Mouse (Mus musculus) thymus, adult 18-20 months (tissue): ENCODE data around the gene Arhgef40.
"Not testable (repeated sequence)": the region's sequence is repeated elsewhere in the genome, so short reads cannot be mapped to it uniquely, and the experiment has no call there.

Experiments
- DNase-seq, 2 experiments: peaks; one replicate each; pipeline ENCODE4 v3.0.0; 2022; ENCODE audit warnings: mixed read lengths in 2 of 2

The Arhgef40 gene

DNA sequence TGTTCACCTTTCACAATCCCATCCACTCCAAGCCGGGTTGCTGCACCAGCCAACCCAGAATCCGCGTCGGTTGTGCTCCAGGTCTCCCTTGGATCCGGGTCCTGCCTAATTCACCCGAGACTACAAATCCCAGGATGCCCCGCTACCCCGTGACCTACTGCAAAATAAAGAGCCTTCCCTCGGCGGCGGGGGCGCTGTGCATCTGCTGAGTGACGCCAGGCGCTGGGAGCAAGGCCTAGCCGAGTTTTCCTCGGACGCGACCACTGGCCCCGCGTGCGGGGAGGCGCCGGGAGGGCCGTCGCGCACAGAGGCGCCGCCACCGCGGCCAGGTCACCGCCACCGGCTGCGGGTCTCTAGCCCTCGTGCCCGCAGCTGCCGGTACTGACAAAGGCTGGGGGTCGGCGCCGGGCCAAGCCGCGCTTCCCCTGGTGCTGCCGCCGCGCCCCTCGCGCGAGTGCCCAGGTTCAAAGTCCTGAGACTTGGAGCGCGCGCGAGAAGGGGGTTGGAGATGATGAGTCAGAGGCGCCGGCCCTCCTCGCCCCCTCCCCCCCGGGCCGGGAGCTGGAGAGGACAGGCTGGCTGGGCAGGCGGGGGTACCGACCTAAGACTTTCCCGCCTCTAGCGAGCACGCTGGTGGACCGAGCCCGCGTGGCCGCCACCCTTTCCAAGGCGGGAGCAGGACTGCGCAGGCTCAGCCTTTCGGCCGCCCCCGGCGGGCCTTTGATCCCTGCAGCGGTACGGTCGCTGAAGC is 35.2 kb downstream of the Arhgef40 start:
- DNase-seq: peak; percentile 95 to 96

DNA sequence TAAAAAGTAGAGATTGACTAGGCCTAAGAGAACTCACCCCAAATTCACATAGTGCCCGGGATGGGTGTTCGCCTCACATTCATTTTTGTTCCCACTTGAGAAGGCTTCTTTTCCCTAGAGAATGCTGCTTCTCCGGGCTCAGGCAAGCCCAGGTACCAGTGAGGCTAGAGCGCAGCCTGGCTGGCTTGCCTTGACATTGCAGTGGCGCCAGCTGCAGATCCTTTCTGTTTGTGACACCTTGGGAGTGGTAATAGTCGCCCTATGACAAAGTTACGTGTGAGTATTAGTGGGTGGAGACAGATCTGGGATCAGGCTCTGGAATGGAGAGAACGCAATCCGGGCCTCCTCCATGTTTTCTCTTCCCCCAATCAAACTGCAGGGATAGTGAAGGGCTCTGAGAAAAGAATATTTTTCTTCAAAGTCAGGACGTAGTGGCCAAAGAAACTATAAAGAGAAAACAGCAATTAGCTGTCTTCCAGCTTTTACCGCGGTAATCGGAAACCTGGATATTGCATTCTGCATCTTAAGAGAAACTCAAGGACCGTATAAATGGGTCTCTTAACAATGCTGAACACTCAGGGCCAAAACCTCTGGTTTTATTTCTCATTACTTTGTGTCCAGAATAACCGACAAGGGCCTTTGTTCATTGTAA is 36.1 kb downstream of the Arhgef40 start, which contains the start of gene Zfp219:
Gene Zfp219, minus strand, starts transcription at position 248 of the 652 bp plus-strand sequence.
- DNase-seq: peak; percentile 65 to 77

DNA sequence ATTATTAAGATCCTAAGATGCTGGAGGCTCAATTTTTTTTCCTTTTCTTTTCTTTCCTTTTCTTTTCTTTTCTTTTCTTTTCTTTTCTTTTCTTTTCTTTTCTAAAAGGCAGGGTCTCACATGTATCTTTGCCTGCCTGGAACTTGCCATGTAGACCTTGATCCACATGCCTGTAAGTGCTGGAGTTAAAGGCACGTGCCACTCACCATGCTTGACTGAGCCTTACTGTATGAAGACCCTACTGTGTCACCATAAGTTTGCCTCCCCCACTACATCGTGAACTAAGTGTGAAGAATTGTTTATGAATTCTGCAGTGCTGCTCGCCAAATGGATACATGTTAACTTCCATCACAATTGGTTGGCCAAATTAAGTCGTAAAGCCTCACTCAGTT is 36.6 kb downstream of the Arhgef40 start:
- no peak for DNase-seq

DNA sequence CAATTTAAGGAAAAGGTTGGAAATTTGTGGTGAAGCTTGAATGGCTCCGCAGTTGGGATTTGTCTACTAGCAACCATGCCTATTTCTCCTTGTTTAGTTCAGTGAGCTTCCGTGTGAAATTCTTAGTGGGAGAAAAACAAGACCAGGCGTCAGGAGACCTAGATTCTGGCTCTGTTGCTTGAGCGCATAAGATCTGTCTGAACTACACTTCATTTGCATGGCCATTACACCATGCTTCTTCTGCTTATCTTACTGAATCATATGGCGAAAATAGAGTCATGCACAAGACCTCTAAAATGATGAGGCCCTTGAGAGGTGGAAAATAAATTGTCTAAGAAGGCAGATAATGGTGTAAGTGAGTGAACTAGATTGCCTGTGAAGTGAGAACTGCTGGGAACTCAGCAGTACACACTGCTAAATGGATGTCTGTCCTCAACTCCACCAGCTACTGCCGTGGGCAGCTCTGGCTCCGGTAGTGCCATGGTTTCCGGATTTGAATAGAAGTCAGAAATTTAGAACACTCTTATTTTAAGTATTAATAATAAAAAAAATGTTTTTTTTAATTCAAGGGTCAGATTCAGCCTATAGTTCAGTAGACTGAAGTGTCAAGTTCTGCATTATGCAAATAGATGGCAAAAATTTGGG is 37.2 kb downstream of the Arhgef40 start:
- no peak for DNase-seq

DNA sequence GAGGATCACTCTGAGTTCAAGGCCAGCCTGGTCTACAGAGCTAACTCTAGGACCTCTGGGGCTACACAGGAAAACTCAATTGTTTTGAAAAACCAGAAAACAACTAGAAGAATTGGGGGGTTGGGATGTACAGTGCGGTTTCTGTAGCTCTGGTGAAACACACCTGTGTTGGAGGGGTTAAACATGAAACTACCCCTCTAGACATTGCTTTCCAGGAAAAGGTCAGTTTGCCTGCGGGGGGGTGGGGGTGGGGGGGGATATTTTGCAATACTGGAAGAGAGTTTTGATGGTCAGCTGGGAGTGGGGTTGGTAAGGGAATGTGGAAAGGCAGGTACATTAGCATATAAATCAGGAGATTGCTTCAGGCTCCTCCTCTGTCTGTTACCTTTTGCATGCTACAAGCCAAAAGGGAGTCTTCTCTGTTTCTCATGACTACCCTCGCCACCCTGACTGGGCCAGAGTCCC is 37.8 kb downstream of the Arhgef40 start:
- DNase-seq: no peak

DNA sequence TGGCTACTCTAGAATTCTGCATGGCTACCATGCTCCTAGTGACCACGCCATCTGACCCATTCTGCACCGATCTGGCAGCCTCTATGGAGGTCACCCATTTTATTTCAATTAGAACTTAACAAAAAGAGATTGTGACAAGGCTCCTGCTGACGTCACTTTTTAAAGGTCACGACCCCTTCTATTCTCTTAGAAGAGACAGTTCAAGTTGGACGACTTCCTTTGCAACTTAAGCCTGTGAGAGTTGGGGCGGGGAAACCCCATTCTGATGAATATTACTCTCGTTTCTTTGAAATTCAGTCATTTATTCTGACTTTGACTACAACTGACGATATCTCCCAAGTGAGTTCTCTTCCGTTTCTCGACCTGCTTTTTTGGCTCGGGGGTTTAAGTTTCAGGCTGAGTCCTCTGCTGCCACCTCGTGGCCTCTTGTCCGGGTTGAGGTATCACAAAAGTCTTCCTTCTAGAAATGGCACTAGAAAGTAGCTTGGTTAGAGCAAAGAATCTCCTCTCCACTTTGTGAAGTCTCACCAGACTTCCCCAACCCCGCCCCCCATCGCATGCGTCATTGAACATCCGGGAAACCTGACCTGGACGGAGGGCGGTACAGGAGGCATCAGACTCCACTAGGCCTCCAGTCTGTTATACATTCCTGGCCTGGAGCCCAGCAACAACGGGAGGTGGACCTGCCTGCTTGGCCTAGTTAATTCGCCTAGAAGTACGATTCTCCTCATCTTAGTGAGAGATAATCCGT is 38.4 kb downstream of the Arhgef40 start:
- peak; percentile 79 to 89 for DNase-seq

DNA sequence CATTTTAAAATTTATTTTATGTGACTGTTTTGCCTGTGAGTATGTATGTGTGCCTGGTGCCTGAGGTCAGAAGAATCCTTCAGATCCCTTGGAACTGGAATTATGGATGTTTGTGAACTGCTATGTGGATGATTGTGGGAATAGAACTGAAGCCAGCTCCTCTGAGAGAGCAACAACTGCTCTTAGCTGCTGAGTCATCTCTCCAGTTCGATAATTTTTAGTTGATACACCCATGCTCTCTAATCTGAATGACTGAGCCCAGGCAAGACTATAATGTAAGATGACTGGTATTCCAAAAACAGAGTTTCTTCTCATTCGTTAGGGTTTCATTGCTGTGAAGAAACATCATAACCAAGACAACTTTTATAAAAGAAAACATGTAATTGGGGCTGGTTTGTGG is 39.6 kb downstream of the Arhgef40 start:
- DNase-seq: no peak

DNA sequence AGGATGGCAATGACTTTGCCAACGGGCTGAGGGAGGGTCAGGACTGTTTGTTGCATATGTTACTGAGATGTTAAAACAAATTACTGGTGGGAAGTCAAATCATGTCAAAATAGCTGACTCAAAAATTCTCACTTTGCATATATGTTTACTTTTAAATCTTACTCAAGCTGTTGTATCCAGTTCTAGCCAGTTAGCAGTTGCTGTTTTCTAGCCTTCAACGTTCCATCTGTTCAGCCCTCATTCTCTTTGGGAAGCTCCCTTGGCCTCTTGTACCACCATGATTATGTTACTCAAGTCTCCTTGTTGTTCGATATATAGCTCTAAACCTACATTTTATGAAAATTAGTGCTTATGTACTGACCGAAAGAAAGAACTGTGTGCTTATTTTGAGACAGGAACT is 41.8 kb downstream of the Arhgef40 start:
- DNase-seq: no peak

DNA sequence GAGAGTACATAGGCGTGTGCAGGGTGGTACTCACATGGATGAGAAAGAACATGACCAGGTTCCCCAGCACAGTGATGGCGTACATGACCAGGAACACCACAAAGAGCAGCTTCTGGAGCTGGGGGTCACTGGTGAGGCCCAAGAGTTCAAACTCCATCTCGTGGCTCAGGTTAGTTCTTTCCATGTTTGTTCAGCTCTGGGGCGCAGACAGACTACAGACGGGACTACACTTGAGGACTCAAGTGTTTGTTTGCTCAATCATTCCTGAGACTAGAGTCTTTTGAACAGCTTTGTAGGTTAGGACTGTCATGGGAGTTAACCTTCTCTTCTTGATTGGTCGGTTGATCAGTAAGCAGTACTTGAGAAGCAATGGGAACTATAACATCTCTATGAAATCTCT is 51.4 kb downstream of the Arhgef40 start:
- DNase-seq: no peak

DNA sequence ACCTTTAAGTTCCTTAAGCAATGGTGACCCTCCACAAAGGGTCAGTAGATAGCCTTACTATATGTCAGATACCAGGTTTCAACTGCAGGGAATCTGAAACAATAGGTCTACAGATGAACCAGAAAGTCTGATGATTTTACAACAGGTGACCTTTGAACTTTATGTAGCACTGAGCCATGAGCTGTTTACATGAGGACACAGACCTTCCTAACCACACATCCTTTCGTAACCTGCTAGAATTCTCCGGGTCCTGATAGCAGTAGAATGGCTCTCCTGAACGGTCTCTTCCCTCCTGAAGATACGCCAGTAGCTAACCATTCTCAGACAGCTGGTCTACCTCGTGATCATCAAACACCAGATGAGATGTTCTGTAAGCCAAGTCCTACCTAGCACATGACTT is 54.8 kb downstream of the Arhgef40 start:
- no peak for DNase-seq

DNA sequence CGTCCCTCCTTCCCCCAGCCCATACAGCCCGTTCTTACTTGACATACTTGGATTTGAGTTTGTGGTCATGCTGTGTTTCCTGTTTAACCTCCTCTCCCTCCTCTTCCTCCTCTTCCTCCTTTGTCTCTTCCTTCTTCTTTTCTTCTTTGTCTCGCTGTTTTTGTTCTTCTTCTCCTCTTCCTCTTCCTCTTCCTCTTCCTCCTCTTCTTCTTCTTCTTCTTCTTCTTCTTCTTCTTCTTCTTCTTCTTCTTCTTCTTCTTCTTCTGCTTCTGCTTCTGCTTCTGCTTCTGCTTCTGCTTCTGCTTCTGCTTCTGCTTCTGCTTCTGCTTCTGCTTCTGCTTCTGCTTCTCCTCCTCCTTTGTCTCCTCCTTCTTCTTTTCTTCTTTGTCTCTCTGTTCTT is 57.8 kb downstream of the Arhgef40 start, which contains the start of gene Olfr221:
Gene Olfr221, minus strand, starts transcription at position 101 of the 400 bp plus-strand sequence.
- DNase-seq: not testable (repeated sequence)

DNA sequence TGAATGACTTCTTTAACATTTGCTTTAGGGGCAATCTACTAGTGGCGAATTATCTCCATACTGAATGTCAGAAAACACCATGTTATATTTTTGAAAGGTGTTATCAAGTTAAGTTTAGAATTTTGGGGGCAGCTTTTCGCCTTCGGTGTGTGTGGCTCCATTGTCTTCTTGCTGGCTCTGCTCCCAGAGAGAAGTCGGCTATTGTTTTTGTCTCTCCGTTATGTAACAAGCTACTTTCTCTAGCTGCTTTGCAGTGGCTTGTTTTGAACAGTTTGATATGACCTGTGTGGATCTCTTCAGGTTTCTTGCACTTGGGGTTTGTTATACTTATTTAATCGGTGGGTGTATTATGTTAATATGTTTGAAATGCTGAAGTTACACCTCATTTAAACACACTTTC is 58.9 kb downstream of the Arhgef40 start:
- no peak for DNase-seq

DNA sequence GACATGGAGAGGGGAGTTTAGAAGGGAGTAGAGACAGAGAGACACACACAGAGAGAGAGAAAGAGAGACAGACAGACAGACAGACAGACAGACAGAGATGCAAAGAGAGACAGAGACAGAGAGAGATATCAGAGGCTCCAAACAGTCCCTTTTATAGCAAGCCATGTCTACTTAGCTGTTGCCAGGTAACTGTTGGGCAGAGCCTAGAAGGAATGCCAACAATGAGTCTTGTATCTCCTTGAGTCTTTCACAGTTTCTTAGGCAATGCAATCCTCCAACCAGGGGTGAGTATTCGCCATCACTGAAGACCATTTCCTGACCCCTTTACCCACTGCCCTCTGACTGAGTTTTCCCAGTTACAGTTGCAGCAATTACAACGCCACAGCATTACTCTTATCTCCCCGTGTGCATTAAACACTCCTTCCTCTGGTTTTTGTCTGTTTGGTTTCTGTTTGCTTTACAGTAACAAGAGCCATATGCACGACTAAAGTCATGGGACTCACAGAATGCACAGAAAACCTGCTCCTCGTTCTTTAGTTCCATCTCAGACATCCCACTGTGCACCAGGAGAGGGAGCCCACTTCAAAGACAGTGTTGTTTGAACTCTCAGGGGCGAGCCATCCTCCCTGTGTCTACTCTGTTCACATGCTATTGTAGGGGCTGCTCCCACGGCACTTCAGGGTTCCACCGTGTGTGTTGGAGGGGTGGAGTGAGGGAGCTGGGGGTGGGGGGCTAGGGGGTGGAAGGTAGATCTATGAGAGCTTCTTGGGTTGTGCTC is 60.6 kb downstream of the Arhgef40 start:
- DNase-seq: peak; percentile 8 to 13

DNA sequence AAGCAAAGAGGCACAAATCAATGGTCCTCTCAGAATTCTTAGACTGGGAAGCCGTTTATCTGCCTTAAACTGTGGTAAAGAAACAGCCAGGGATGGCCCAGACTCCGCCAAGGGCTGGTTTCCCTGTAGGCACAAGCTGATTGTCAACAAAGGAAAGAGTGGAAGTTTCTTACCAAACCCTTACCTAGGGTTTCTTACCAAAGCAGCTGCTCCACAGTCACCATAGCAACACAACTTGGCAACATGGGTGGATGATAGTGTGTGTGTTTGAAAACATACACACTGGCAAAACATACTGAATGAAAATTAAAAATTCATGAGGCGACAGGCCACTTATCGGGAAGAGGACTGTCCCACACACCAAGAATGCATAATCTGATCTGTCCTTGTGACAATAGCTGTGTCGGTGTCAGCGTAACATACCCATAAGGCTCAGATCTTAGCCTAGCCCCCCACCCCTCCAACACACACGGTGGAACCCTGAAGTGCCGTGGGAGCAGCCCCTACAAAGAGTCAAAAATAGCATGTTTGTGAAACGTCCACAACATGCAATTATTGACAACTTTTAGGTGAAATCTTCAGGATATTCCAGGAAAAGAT is 61.5 kb downstream of the Arhgef40 start:
- DNase-seq: no peak

DNA sequence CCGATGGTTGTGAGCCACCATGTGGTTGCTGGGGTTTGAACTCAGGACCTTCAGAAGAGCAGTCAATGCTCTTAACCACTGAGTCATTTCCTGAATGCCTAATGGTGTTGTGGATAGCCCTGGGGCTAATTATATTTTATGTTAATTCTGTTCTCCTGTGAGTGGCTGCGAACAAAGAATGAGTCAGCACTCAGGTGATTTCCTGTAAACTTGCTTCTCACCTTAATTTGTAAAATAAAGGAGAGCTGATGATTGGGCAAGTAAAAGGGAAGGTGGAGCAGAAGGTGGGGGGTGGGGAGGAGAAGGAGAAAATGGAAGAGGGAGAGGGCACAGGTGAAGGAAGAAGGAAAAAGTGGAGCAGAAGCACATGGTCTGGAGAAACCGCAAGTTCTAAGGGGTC is 68.2 kb downstream of the Arhgef40 start:
- DNase-seq: not testable (repeated sequence)
